Mouse (Mus musculus) limb, embryonic 15.5 days (tissue): Measurements from ENCODE around the gene Prkg1. TPM values are rescaled to one million over a fixed set of nuclear protein-coding genes. Genes with fewer than 3 reads are reported as not detected.
A peak's percentile ranks its signal among the peaks of the same experiment; 100 is the strongest.

Experiments
- ATAC-seq: fragments of 200-750 bp; cut with Nextera tagmentation; 2 replicates; pipeline ENCODE4 v1.8.0; 2017; ENCODE audit warnings: low read depth, moderate TSS enrichment; ENCODE audit not compliant: insufficient number of reproducible peaks, low FRiP score, low TSS enrichment
- H3K27ac ChIP-seq: fragments of 300-500 bp; sonication (generic); 2 replicates; pipeline ENCODE4 v1.5.1; 2015; ENCODE audit warnings: moderate library complexity, mild to moderate bottlenecking, inconsistent platforms
- H3K27me3 ChIP-seq: fragments of 300-500 bp; sonication (generic); 2 replicates; pipeline ENCODE4 v1.6.1; 2015; ENCODE audit warnings: inconsistent platforms
- H3K36me3 ChIP-seq: fragments of 300-500 bp; sonication (generic); 2 replicates; pipeline ENCODE4 v1.6.1; 2015; ENCODE audit warnings: inconsistent platforms
- H3K4me1 ChIP-seq: fragments of 300-500 bp; sonication (generic); 2 replicates; pipeline ENCODE4 v1.6.1; 2015; ENCODE audit warnings: inconsistent platforms
- H3K4me2 ChIP-seq: fragments of 300-500 bp; sonication (generic); 2 replicates; pipeline ENCODE4 v1.6.1; 2015; ENCODE audit warnings: mild to moderate bottlenecking, inconsistent platforms
- H3K4me3 ChIP-seq: fragments of 300-500 bp; sonication (generic); 2 replicates; pipeline ENCODE4 v1.5.1; 2015; ENCODE audit warnings: mild to moderate bottlenecking, inconsistent platforms
- H3K9ac ChIP-seq: fragments of 300-500 bp; sonication (generic); 2 replicates; pipeline ENCODE4 v1.6.1; 2015; ENCODE audit warnings: inconsistent platforms
- H3K9me3 ChIP-seq: fragments of 300-500 bp; sonication (generic); 2 replicates; pipeline ENCODE4 v1.6.1; 2016; ENCODE audit warnings: inconsistent platforms
- WGBS: fragments of 180-500 bp; shearing (Covaris S2); methylation state at CpG from one replicate; pipeline ENCODE4 v1.1.7; 2015; 5-methylcytosine and 5-hydroxymethylcytosine counted together
- polyA plus RNA-seq: library from polyadenylated mRNA; unstranded; fragments of >200 nt; fragmentation: Nextera tagmentation; extraction: Ambion mirVana; gene quantifications from 2 replicates; pipeline ENCODE4 v1.2.1, GENCODE M21; 2015

The Prkg1 gene
- polyA plus RNA-seq, result 6.6 and 7.6 TPM in 2 replicates

- peak within 1 kb of the TSS; percentile 93 for H3K4me2 ChIP-seq
- H3K27ac ChIP-seq, result no peak within 1 kb of the TSS
Measured at GRCm38 (mm10) chr19:31764801-31765340, at the start of gene Prkg1. Gene Prkg1 (minus strand): TSS chr19:31765033.

GRCm38 (mm10) chr19:31813087-31813486, 48.3 kb upstream of the Prkg1 start:
- H3K4me3 ChIP-seq, result no peak overlapping the region
- no peak for ATAC-seq
- no peaks in the 10 kb centered on the region for H3K9me3 ChIP-seq
- H3K4me1 ChIP-seq, result no peaks in the 10 kb centered on the region
- H3K36me3 ChIP-seq, result no peaks in the 10 kb centered on the region
- 62% methylated on average over 4 of the region's 4 CpGs for WGBS
- H3K9ac ChIP-seq, result no peak overlapping the region
- no peak overlapping the region for H3K4me2 ChIP-seq
- H3K27me3 ChIP-seq, result no peaks in the 10 kb centered on the region
- no peak overlapping the region for H3K27ac ChIP-seq

More at GRCm38 (mm10) chr19:31764801-31765340, at the start of gene Prkg1:
- H3K4me3 ChIP-seq, result peak within 1 kb of the TSS; percentile 54
- H3K27me3 ChIP-seq, result peaks cover 47% of the 10 kb centered on the region
- H3K36me3 ChIP-seq, result no peaks in the 10 kb centered on the region
- ATAC-seq, result peak; percentile 58; the same call in 1 of the 2 replicates
- 0 out of 2 replicates have a peak within 1 kb of the TSS, but pooled peaks have one; percentile 23 for H3K9ac ChIP-seq
- H3K9me3 ChIP-seq, result no peaks in the 10 kb centered on the region
- H3K4me1 ChIP-seq, result peaks cover 27% of the 10 kb centered on the region
- under 1% methylated on average over 23 of the region's 23 CpGs for WGBS

DNA sequence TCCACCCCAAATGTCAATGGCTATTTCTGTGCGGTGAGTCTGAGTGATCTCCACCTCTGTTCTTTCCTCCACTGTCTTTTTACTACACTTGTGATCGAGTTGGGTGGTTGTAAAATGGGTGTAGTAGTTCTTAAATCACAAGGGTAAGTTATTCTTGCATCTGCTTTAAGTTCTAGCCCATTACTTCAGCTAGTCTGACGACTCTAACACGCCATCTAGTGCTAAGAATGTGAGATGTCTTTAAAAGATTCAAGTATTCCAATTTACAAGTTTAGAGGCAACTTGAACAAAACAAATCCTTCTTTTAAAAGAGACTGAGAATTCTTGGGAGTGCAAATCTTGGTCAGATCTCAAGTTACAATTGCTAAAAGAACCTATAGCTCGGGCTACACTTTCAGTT, 46.5 kb upstream of the Prkg1 start:
- Histone ChIP-seq H3K4me2 (no peak overlapping the region), H3K27me3 (no peaks in the 10 kb centered on the region), H3K4me3 (no peak overlapping the region), H3K9me3 (no peaks in the 10 kb centered on the region), H3K4me1 (no peaks in the 10 kb centered on the region), H3K9ac (no peak overlapping the region), H3K27ac (no peak overlapping the region), H3K36me3 (no peaks in the 10 kb centered on the region)
- WGBS, result 21% methylated on average over 5 of the region's 5 CpGs
- no peak for ATAC-seq

DNA sequence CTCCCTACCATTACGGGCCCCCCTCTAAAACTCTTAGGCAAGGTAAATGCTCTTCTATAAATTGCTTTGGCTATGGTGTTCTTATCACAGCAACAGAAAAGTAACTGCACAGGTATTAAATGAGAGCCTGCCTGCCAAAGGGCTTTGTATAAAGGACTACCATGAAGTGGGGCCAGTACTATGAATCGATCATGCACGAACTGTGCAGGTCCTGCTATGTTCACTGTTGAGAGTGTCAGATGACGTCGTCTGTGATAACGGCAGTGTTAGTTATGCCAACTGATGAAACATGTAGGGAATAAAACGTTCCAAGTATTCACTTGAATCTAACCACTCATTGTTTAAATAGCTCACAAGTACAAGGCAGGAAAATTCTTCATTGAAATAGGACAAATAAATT, 40.6 kb upstream of the Prkg1 start:
- Histone ChIP-seq H3K27ac (no peak overlapping the region), H3K36me3 (no peaks in the 10 kb centered on the region), H3K27me3 (no peaks in the 10 kb centered on the region), H3K9ac (no peak overlapping the region), H3K4me3 (no peak overlapping the region), H3K4me1 (no peaks in the 10 kb centered on the region), H3K4me2 (no peak overlapping the region), H3K9me3 (no peaks in the 10 kb centered on the region)
- WGBS, result 51% methylated on average over 7 of the region's 7 CpGs
- ATAC-seq, result no peak

GRCm38 (mm10) chr19:31795485-31796046, 30.7 kb upstream of the Prkg1 start:
- 55% methylated on average over 9 of the region's 9 CpGs for WGBS
- Histone ChIP-seq H3K4me1 (0 out of 2 replicates have a peak, but pooled peaks cover 2% of the 10 kb centered on the region), H3K36me3 (no peaks in the 10 kb centered on the region), H3K4me3 (no peak overlapping the region), H3K27ac (no peak overlapping the region), H3K27me3 (no peaks in the 10 kb centered on the region), H3K4me2 (no peak overlapping the region), H3K9me3 (no peaks in the 10 kb centered on the region), H3K9ac (no peak overlapping the region)
- ATAC-seq, result no peak

DNA sequence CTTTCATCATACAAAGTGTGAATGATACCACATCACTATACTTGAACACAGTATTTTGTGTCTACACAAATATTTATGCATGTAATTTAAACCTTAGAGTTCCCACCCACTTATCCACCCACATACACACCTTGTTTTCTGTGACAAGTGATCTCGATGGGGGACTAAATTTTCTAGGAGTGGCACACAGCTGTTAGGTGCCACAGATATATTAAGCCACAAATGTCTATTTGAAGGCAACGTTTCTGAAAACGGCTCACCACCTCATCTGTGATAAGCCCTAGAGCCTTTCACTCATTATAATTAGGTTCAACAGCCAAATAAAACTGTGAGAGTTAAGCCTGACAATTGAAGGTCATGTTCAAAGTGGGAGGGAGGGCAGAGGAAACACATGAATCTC, 26.9 kb upstream of the Prkg1 start:
- Histone ChIP-seq H3K27me3 (no peaks in the 10 kb centered on the region), H3K4me3 (no peak overlapping the region)

GRCm38 (mm10) chr19:31781521-31782018, 16.7 kb upstream of the Prkg1 start:
- Histone ChIP-seq H3K27me3 (no peaks in the 10 kb centered on the region), H3K4me3 (no peak overlapping the region), H3K4me1 (no peaks in the 10 kb centered on the region), H3K4me2 (no peak overlapping the region), H3K36me3 (no peaks in the 10 kb centered on the region), H3K27ac (no peak overlapping the region), H3K9me3 (no peaks in the 10 kb centered on the region), H3K9ac (no peak overlapping the region)
- no peak for ATAC-seq
- 80% methylated on average over 3 of the region's 3 CpGs for WGBS

More for the DNA sequence above, 26.9 kb upstream of the Prkg1 start:
- no peak for ATAC-seq
- Histone ChIP-seq H3K4me1 (0 out of 2 replicates have a peak, but pooled peaks cover 2% of the 10 kb centered on the region), H3K4me2 (no peak overlapping the region), H3K9me3 (no peaks in the 10 kb centered on the region), H3K36me3 (no peaks in the 10 kb centered on the region), H3K9ac (no peak overlapping the region), H3K27ac (no peak overlapping the region)
- WGBS, result 23% methylated on average over 3 of the region's 3 CpGs

- no peaks in the 10 kb centered on the region for H3K27me3 ChIP-seq
- H3K4me3 ChIP-seq, result no peak overlapping the region
- H3K36me3 ChIP-seq, result no peaks in the 10 kb centered on the region
- H3K4me2 ChIP-seq, result no peak overlapping the region
- ATAC-seq, result no peak
- no peaks in the 10 kb centered on the region for H3K9me3 ChIP-seq
- 52% methylated on average over 2 of the region's 2 CpGs for WGBS
- H3K9ac ChIP-seq, result no peak overlapping the region
- H3K27ac ChIP-seq, result no peak overlapping the region
- no peaks in the 10 kb centered on the region for H3K4me1 ChIP-seq
Measured at GRCm38 (mm10) chr19:31781077-31781476, 16.2 kb upstream of the Prkg1 start.

GRCm38 (mm10) chr19:31780222-31780621, 15.4 kb upstream of the Prkg1 start:
- Histone ChIP-seq H3K4me1 (no peaks in the 10 kb centered on the region), H3K36me3 (no peaks in the 10 kb centered on the region), H3K4me2 (no peak overlapping the region), H3K9ac (no peak overlapping the region), H3K27me3 (no peaks in the 10 kb centered on the region), H3K27ac (no peak overlapping the region), H3K4me3 (no peak overlapping the region), H3K9me3 (no peaks in the 10 kb centered on the region)
- no peak for ATAC-seq
- WGBS, result 85% methylated on average over 1 of the region's 1 CpGs

DNA sequence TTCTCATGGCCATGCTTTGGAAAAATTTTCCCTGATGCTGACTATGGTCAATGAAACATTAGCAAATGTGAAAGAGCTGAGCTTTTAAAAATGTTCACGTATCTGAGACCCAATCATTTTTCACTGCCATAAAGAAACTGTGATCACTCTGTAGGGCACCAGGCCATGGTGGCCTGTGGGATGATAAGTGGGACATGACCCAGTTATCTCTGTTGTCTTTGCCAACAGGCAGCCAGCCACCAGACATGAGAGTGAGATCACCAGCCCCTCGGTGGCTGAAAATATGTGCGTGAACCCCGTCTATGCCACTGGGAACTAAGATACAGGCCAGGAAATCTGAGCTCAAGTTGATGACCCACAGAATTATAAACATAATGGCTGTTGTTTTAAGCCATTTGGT, 14.2 kb upstream of the Prkg1 start:
- ATAC-seq, result no peak
- Histone ChIP-seq H3K9me3 (no peaks in the 10 kb centered on the region), H3K9ac (no peak overlapping the region), H3K27me3 (no peaks in the 10 kb centered on the region), H3K4me1 (no peaks in the 10 kb centered on the region), H3K27ac (no peak overlapping the region), H3K4me3 (no peak overlapping the region), H3K4me2 (no peak overlapping the region), H3K36me3 (no peaks in the 10 kb centered on the region)
- 81% methylated on average over 4 of the region's 4 CpGs for WGBS

GRCm38 (mm10) chr19:31767004-31767403, 2.2 kb upstream of the Prkg1 start:
- ATAC-seq, result no peak
- no peaks in the 10 kb centered on the region for H3K9me3 ChIP-seq
- no peak overlapping the region for H3K4me3 ChIP-seq
- no peak overlapping the region for H3K9ac ChIP-seq
- no peak overlapping the region for H3K4me2 ChIP-seq
- H3K27ac ChIP-seq, result no peak overlapping the region
- peaks cover 27% of the 10 kb centered on the region for H3K4me1 ChIP-seq
- no peaks in the 10 kb centered on the region for H3K36me3 ChIP-seq
- peaks cover 39% of the 10 kb centered on the region for H3K27me3 ChIP-seq
- 3% methylated on average over 3 of the region's 3 CpGs for WGBS

DNA sequence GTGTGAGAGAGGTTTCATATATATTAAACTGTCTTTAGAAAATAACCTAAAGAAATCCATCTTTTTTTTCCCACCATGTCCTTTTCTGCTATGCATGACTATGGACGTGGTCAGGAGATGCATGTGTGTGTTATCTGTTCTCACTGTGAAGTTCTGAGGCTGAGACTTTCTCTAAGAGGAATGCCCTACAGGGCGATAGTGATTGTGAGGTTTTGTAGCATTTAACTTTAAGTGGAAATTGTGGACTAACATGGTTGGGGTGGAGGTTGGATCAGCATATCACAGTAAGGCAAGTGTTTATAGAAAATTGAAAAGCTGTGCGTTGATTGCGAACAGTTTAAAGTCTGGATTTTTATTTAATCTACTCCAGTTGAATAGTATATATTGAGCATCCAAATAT, 618 bp upstream of the Prkg1 start:
- H3K27me3 ChIP-seq, result peaks cover 46% of the 10 kb centered on the region
- no peaks in the 10 kb centered on the region for H3K9me3 ChIP-seq
- H3K4me2 ChIP-seq, result no peak overlapping the region
- H3K9ac ChIP-seq, result no peak overlapping the region
- no peaks in the 10 kb centered on the region for H3K36me3 ChIP-seq
- ATAC-seq, result no peak
- H3K4me1 ChIP-seq, result peaks cover 27% of the 10 kb centered on the region
- 36% methylated on average over 4 of the region's 4 CpGs for WGBS
- H3K27ac ChIP-seq, result no peak overlapping the region
- no peak overlapping the region for H3K4me3 ChIP-seq
